Mouse (Mus musculus): Measurements from ENCODE around the gene Frmd4b.
A peak's percentile ranks its signal among the peaks of the same experiment; 100 is the strongest.
"Not testable (repeated sequence)": the region's sequence is repeated elsewhere in the genome, so short reads cannot be mapped to it uniquely, and the experiment has no call there.

The Frmd4b gene

GRCm38 (mm10) chr6:97411327-97411726 lies 206.0 kb downstream of the Frmd4b start:
- DNase-seq = no peak

- DNase-seq = no peak
Observed at GRCm38 (mm10) chr6:97409467-97410239, 207.7 kb downstream of the Frmd4b start.

GRCm38 (mm10) chr6:97407914-97408313 lies 209.4 kb downstream of the Frmd4b start:
- no peak for DNase-seq

GRCm38 (mm10) chr6:97407425-97407824 lies 209.9 kb downstream of the Frmd4b start:
- DNase-seq = no peak

GRCm38 (mm10) chr6:97405311-97405710 lies 212.0 kb downstream of the Frmd4b start:
- DNase-seq = peak; percentile 35

GRCm38 (mm10) chr6:97402822-97403472 lies 214.4 kb downstream of the Frmd4b start:
- no peak for DNase-seq

GRCm38 (mm10) chr6:97400446-97400845 lies 216.9 kb downstream of the Frmd4b start:
- DNase-seq = no peak

DNA sequence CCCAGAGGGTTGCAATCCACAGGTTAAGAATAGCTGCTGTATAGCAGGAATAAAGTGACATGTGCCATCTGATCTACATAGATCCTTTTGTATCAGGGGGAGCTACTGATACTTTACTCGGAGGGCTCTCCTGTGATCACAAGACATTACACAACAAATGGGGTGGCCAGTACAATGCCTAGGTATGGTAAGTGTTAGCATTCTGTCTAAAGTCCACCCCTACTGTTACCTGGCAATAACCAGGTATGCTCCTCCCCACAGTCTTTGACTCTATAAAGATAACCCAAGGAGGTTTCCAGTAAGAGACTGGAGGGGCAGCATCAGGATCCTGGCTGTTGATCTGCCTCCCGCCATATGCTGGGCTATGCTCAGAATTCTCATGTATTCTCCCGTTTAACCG lies 219.4 kb downstream of the Frmd4b start:
- no peak for DNase-seq

- no peak for DNase-seq
Observed at GRCm38 (mm10) chr6:97396957-97397354, 220.4 kb downstream of the Frmd4b start.

GRCm38 (mm10) chr6:97396351-97396956 lies 220.9 kb downstream of the Frmd4b start:
- DNase-seq = peak; percentile 29

DNA sequence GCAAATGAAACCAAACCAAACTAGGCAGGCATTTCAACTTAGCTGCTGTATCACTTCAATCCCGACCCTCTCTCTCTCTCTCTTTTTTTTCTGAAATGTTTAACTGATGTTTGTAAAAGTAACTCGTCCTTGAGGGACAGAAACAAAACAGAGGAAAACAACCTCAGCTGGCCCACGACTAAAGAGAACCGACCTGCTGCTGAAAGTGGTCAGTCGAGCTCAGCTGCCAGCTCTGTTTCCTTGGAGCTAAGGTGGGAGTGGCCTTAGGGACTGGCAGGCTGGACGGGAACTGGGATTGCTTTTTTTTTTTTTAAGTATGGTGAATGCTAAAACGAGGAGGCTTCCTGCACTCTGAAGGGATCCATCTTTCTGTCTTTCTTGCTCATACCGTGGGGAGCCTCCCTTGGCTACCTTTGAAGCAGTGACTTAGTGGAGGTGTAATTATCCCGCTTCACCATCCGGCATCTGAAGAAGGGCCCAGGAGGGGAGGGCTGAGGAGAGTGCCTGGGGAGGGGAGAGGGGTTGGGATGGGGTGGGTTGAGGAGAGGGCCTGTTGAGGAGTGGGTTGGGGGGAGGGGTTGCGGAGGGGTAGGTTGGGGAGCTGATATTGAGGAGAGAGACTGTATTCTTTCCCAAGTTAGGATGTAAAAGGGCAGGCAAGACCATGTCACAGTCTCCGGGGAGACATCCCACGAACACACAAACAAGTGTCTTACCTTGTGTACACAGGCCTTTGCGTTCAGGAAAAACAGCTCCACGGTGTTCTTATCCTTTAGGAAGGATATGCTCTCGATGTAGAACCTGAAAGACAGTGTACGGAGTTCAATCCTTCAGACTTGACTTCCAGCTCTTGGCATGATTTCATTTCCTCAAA lies 221.6 kb downstream of the Frmd4b start:
- no peak for DNase-seq

GRCm38 (mm10) chr6:97394473-97395075 lies 222.8 kb downstream of the Frmd4b start:
- no peak for DNase-seq

DNA sequence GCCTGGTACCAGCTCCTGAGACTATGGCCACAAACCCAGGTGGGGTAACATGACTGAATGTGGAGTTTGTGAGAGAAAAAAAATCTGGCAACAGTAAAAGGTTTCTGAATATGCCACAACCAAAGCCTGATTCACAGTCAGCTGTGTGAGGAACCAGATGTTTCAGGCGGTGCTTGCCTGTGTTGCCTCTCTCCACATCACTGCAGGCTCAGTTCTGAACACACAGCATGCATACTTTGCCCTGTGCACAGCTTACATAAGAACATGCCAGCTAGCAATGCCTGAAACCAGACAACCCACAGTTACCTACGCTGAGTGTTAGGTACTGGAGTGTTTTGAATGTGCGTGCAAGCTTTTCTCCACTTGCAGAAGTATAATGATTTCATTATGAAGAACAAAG lies 224.4 kb downstream of the Frmd4b start:
- peak; percentile 20 for DNase-seq

DNA sequence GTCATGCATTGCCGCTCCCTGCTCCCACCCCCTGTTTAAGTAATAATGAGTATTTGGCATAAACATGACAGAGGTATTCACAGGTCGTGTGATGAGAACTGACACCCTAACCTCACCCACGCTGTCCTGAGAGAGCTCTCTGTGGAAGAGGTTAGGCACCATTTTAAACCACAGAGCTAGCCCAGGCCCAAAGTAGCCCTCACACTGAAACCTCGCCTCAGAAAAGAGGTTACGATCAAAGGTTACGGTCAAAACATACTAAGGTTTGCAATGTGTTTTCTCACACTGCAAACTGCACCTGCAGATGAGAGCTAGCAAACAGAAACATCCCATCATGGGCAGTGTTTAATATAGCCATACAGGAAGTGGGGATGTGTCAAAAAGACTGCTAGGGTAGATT lies 230.0 kb downstream of the Frmd4b start:
- DNase-seq = no peak

DNA sequence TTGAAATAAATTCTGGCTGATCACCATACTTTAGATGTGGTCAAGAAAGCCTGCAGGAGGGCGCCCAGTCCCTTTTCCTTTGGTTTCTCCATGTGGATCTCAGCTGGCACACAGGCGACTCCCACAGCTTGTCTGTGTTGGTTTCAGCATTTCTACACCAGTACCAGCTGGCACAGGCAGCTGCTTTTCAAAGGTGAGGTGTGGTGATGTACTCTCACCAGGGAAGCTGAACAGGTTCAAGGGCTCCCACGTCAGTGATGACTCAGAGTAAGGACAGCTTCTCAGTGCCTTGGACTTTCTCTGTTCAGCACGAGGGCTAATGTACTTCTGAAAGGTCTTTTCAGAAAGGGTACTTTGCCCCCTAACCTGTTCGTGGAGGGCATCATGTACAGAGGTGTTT lies 232.4 kb downstream of the Frmd4b start:
- DNase-seq = peak; percentile 24

- no peak for DNase-seq
Observed at GRCm38 (mm10) chr6:97381275-97381674, 236.1 kb downstream of the Frmd4b start.

DNA sequence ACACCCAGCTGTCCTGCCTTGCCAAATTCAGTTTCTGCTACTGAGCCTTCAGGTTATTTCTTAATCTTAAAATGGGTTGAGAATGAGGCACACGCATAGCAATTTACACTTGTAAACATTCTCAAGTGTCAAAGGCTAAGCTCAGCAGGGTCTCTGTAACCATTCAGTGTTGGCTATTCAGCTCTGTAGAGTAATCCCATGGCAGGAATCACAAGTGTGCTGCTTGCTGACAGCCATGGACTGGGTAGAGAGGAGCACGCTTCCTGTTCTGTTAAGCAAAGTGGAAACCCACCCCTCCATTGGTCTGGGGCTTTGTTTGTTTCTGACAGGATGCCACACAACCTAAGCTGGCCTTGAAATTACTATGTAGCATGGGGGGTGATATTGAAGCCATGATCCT lies 246.4 kb downstream of the Frmd4b start:
- no peak for DNase-seq

- no peak for DNase-seq
Observed at GRCm38 (mm10) chr6:97370460-97370859, 246.9 kb downstream of the Frmd4b start.

GRCm38 (mm10) chr6:97363846-97364245 lies 253.5 kb downstream of the Frmd4b start:
- DNase-seq = no peak

DNA sequence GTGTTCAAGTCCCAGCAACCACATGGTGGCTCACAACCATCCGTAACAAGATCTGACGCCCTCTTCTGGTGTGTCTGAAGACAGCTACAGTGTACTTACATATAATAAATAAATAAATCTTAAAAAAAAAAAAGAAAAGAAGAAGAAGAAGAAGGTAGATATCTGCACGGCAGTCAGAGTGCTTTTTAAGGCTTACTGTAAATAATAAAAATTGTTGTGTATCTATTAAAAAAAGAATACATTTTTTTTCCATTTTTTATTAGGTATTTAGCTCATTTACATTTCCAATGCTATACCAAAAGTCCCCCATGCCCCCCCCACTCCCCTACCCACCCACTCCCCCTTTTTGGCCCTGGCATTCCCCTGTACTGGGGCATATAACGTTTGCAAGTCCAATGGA lies 259.7 kb downstream of the Frmd4b start:
- DNase-seq = not testable (repeated sequence)

GRCm38 (mm10) chr6:97356612-97357011 lies 260.7 kb downstream of the Frmd4b start:
- no peak for DNase-seq

GRCm38 (mm10) chr6:97355141-97355540 lies 262.2 kb downstream of the Frmd4b start:
- no peak for DNase-seq

DNA sequence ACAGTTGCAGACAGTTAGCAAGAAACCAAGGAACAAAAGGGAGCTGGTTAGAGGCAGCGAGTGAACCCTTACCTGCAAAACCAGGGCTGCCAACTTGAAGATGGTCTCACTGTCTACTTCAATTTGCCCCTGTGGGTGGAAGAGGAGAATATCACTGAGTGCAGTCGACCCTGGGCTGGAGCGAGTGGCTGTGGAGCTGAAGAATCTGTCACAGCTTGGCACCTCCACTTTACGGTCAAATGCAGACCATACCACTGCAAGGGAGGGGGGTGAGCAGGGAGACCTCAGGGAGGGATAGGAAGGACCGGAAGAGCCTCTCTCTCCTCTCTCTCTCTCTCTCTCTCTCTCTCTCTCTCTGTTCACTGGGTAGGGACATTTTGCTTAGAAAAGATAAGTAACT lies 263.4 kb downstream of the Frmd4b start:
- DNase-seq = no peak

Data from layer of hippocampus, adult 9-11 months (tissue).